Mouse (Mus musculus) retina, postnatal 1 day (tissue): ENCODE results near the gene Gulp1.
A peak's percentile ranks its signal among the peaks of the same experiment; 100 is the strongest.

Experiments used
- DNase-seq: peaks from one replicate; pipeline ENCODE4 v3.0.0-alpha.2; 2012

The Gulp1 gene

GRCm38 (mm10) chr1:44741256-44741655, 189.9 kb downstream of the Gulp1 start:
- DNase-seq, result peak; percentile 25

DNA sequence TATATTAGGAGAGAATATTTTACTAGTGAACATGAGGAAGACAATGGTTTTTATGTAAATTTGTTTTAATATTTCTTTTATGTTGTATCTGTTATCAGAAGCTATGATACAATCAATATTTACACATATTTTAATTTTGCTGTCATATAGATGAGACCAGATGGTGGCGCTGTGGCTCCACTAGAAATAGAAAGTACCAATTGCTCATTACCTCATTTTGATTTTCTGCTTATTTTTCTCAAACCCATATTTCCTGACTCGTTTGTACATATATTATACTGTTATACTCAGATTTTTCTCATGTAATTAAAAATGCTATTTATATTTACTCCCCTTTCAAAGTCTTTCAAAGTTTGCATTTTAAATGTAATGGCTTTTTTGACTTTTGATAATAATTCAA, 194.4 kb downstream of the Gulp1 start:
- DNase-seq, result peak; percentile 49

- no peak for DNase-seq
Observed at GRCm38 (mm10) chr1:44750731-44751730, 199.7 kb downstream of the Gulp1 start.

DNA sequence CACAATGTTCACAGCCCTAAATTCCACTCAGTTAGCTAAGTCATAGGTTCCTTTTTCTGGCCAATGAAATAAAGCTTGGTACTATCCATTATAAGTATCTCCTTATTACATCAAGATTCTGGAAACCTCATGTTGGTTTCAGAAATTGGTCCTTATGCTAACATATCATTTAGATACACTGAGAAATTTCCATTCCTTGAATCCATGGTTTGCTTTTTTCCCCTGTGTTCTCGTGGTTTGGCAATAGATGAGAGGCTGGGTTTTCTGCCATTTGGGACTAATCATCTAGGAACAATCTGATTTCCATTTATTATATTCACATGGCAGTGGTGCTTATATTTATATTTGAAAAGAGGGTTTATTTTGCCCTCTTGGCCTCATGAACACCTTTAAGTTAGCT, 226.9 kb downstream of the Gulp1 start:
- no peak for DNase-seq

DNA sequence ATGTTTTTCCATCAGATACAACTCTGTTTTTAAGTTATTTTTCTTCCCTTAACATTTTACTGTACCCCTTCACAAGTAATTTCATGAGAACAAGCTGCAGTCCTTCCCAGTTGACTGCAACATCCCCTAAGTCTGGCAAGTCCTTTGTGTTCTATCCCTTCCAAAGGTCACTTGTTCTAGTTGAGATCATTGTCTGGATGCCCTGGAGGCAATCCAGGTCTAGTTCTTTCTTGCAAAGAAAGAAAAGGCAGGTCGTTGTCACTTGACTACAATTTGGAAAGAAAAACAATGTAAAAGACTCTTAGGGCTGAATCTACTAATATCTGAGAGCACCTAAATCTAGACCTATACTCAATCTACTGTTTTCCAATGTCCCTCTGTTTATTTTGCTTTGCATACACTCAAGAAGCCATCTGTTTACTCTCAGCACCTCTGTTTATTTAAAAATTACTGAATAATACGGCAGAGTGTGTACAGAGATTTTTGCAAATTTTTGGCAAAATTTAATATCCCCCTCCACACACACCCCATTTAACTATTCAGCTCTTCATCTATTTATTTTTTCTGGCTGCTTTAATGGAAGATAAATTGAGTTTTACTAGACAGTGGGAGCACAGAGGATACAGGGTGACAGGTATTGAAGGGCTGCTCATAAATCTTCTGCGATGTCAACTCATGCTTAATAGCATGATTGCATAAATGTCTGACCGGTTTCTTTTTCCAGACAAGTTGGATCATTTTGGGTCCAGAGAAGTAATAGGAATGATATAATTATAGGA, 252.5 kb downstream of the Gulp1 start:
- DNase-seq, result no peak

- no peak for DNase-seq
Observed at GRCm38 (mm10) chr1:44806368-44806767, 255.1 kb downstream of the Gulp1 start.

DNA sequence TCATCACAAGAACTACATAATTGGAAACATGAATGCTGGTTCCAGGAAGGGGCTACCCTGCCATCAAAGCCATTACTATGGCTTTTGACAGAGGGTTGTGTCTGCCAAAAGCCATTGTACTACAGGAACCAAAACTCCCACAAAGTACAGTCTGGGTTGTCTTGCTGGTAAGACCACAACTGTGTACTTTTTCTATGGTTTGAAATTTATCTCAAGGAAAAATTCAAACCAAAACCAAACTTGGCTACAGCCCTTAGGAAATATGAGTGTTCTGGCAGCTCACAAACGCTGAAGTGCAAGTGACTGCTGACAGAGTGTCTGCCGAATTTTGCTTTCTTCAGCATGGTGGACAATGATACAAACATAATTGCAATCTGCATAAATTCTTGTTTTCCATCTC, 259.0 kb downstream of the Gulp1 start:
- DNase-seq, result no peak

DNA sequence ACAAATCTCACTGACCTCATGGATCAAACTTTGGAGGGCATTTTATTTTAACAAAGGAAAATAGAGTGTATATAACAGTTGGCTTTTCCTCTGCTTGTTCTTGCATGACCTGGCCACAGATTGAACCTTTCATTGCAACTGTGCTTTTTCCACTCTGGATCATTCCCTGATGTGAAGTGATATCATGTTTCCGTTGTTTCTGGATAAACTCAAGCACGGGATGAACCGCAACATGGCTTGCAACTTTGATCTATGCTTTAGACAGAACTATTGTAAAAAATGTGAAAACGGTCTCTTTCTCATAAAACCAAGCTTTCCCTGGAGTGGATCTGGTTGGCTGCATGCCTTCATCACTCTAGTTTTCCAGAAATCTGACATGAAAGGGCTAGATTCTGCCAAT, 282.6 kb downstream of the Gulp1 start:
- no peak for DNase-seq
